Mouse (Mus musculus): ENCODE results near the gene Olfr1417. TPM values are rescaled to one million over a fixed set of nuclear protein-coding genes. Genes with fewer than 3 reads are reported as not detected.

Olfr1417 gene
- total and polyA plus RNA-seq, 3 experiments = not detected

DNA sequence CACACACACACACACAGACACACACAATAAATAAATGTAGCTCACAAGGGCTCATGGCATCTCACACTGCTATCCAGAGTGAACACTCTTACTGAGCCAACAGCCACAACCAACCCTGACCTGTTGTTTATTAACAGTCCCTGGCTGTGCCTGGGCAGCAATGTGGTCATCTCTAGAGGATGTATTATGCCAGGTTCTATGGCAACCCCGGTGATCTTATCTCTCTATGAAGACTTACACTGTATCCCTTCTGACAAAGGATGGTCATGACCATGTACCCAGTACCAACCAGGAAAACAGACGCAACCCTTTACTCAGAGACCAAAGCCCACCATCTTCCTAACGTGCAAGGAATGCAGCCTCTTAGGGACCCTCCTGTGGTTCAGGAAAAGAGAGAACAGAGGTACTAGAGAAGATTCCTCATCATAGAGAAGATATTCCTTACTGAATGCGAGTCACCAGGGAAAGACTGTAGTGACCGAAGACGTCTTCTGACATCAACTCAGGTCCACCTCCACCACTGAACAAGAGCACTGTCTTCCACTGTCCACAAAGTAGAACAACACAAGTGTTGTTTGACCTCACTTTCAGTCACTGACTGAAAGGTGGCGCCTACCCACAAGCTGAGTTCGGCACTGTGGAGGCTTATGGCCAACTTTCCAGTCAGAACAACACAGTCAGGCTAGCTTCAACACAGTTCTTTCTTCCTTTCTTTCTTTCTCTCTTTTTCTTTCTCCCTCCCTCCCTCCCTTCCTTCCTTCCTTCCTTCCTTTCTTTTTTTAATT, 38.3 kb downstream of the Olfr1417 start:
- no peaks in the 10 kb centered on the region for H3K9me3 ChIP-seq (replicated peaks; ENCODE audit: insufficient read depth, low read length)
- no peaks in the 10 kb centered on the region for H3K36me3 ChIP-seq (ENCODE audit: control insufficient read depth in 1 of 2, insufficient read depth in 2 of 2, low read length in 2 of 2)
- no peaks in the 10 kb centered on the region for H3K79me2 ChIP-seq (ENCODE audit: control insufficient read depth, insufficient read depth, low read length, poor library complexity)
- H3K4me3 ChIP-seq (ENCODE audit: control insufficient read depth in 1 of 2, insufficient read depth in 1 of 2, low read depth in 2 of 2, low read length in 2 of 2) = no peak overlapping the region
- H3K27ac ChIP-seq (ENCODE audit: control insufficient read depth, low read depth, low read length) = no peak overlapping the region
- peak; percentile 37 for DNase-seq (ENCODE audit: low read depth, low spot score)
- no peaks in the 10 kb centered on the region; a peak in 1 of 4 replicates for H3K27me3 ChIP-seq (ENCODE audit: control insufficient read depth in 1 of 2, insufficient read depth in 2 of 2, low read length in 2 of 2)
- H3K9ac ChIP-seq (ENCODE audit: control insufficient read depth, low read depth, low read length, poor library complexity, severe bottlenecking) = no peak overlapping the region
- 0 out of 4 replicates have a peak, but pooled peaks cover 0 to 4% of the 10 kb centered on the region in 2 experiments for H3K4me1 ChIP-seq (ENCODE audit: control insufficient read depth in 1 of 2, insufficient read depth in 2 of 2, low read length in 2 of 2)
- no peak for TF ChIP-seq CHD2 (IDR thresholded peaks at IDR 0.05; ENCODE audit: low read length)
- no peak for TF ChIP-seq ZKSCAN1 (IDR thresholded peaks at IDR 0.05; ENCODE audit: low read depth, low read length)
- TF ChIP-seq MEF2A (IDR thresholded peaks at IDR 0.05; ENCODE audit: extremely low read depth, insufficient replicate concordance, low read depth, low read length, poor library complexity, severe bottlenecking) = no peak
- TF ChIP-seq E2F4 (IDR thresholded peaks at IDR 0.05; ENCODE audit: borderline replicate concordance, low read depth, low read length) = no peak
- no peak for TF ChIP-seq MXI1 (IDR thresholded peaks at IDR 0.05; ENCODE audit: low read depth, low read length)
- TF ChIP-seq POLR2AphosphoS5 (IDR thresholded peaks at IDR 0.05; ENCODE audit: borderline replicate concordance, low read depth, low read length) = no peak
- TF ChIP-seq MAFK (IDR thresholded peaks at IDR 0.05; ENCODE audit: borderline replicate concordance, low read depth, low read length) = no peak
- TF ChIP-seq KAT2A (conservative IDR thresholded peaks at IDR 0.05; ENCODE audit: low read depth, low read length) = no peak
- no peak for TF ChIP-seq ELF1 (IDR thresholded peaks at IDR 0.05; ENCODE audit: low read depth, low read length)
- no peak for TF ChIP-seq TBP (IDR thresholded peaks at IDR 0.05; ENCODE audit: low read depth, low read length)
- TF ChIP-seq CTCF (IDR thresholded peaks at IDR 0.05 in 2 of 3, conservative IDR thresholded peaks at IDR 0.05 in 1 of 3; ENCODE audit: control insufficient read depth in 1 of 3, insufficient read depth in 1 of 3, low read depth in 2 of 3, low read length in 3 of 3, poor library complexity in 1 of 3, severe bottlenecking in 1 of 3) = peak in 2 of 3 experiments; percentile 12 to 42; a peak in 2 of 6 replicates
- no peak for TF ChIP-seq TAL1 (IDR thresholded peaks at IDR 0.05; ENCODE audit: low read length)
- no peak for TF ChIP-seq MAZ (IDR thresholded peaks at IDR 0.05; ENCODE audit: low read depth, low read length)
- no peak for TF ChIP-seq JUND (IDR thresholded peaks at IDR 0.05; ENCODE audit: low read depth, low read length)
- TF ChIP-seq NRF1 (IDR thresholded peaks at IDR 0.05; ENCODE audit: insufficient read depth, low read depth, low read length, poor library complexity, severe bottlenecking) = no peak
- TF ChIP-seq MAX (IDR thresholded peaks at IDR 0.05; ENCODE audit: low read length) = no peak
- no peak for TF ChIP-seq MYB (IDR thresholded peaks at IDR 0.05; ENCODE audit: low read depth, low read length)
- no peak for TF ChIP-seq ZNF384 (IDR thresholded peaks at IDR 0.05; ENCODE audit: low read depth, low read length)
- TF ChIP-seq NELFE (IDR thresholded peaks at IDR 0.05; ENCODE audit: low read depth, low read length) = no peak
- TF ChIP-seq RAD21 (IDR thresholded peaks at IDR 0.05; ENCODE audit: low read depth, low read length) = peak; percentile 35
- no peak for TF ChIP-seq GATA1 (IDR thresholded peaks at IDR 0.05; ENCODE audit: low read depth, low read length)
- no peak for TF ChIP-seq GABPA (IDR thresholded peaks at IDR 0.05; ENCODE audit: low read depth, low read length)
- no peak for TF ChIP-seq SIN3A (IDR thresholded peaks at IDR 0.05; ENCODE audit: low read length)
- TF ChIP-seq POLR2AphosphoS2 (IDR thresholded peaks at IDR 0.05; ENCODE audit: low read length) = no peak
- peak; percentile 49 for TF ChIP-seq SMC3 (IDR thresholded peaks at IDR 0.05; ENCODE audit: low read depth, low read length)
